Mouse (Mus musculus) embryonic facial prominence, embryonic 15.5 days (tissue): ENCODE data around the gene Ptprr. TPM values are rescaled to one million over a fixed set of nuclear protein-coding genes. Genes with fewer than 3 reads are reported as not detected.
A peak's percentile ranks its signal among the peaks of the same experiment; 100 is the strongest.

Experiments used
- ATAC-seq: fragments of 200-750 bp; cut with Nextera tagmentation; 2 replicates; pipeline ENCODE4 v1.8.0; 2017; ENCODE audit warnings: low read depth, moderate TSS enrichment; ENCODE audit not compliant: insufficient number of reproducible peaks, low FRiP score, low TSS enrichment
- H3K27ac ChIP-seq: fragments of 300-500 bp; sonication (generic); replicated peaks from 2 replicates; pipeline ENCODE4 v1.5.1; 2015; ENCODE audit warnings: mild to moderate bottlenecking, inconsistent platforms
- H3K27me3 ChIP-seq: fragments of 300-500 bp; sonication (generic); 2 replicates; pipeline ENCODE4 v1.6.1; 2015; ENCODE audit warnings: inconsistent platforms
- H3K36me3 ChIP-seq: fragments of 300-500 bp; sonication (generic); 2 replicates; pipeline ENCODE4 v1.6.1; 2015; ENCODE audit warnings: mild to moderate bottlenecking, inconsistent platforms
- H3K4me1 ChIP-seq: fragments of 300-500 bp; sonication (generic); 2 replicates; pipeline ENCODE4 v1.6.1; 2015; ENCODE audit warnings: inconsistent platforms
- H3K4me2 ChIP-seq: fragments of 300-500 bp; sonication (generic); replicated peaks from 2 replicates; pipeline ENCODE4 v1.6.1; 2015; ENCODE audit warnings: mild to moderate bottlenecking, inconsistent platforms
- H3K4me3 ChIP-seq: fragments of 300-500 bp; sonication (generic); replicated peaks from 2 replicates; pipeline ENCODE4 v1.5.1; 2015; ENCODE audit warnings: mild to moderate bottlenecking, inconsistent platforms
- H3K9ac ChIP-seq: fragments of 300-500 bp; sonication (generic); 2 replicates; pipeline ENCODE4 v1.6.1; 2015; ENCODE audit warnings: inconsistent platforms
- H3K9me3 ChIP-seq: fragments of 300-500 bp; sonication (generic); replicated peaks from 2 replicates; pipeline ENCODE4 v1.6.1; 2016; ENCODE audit warnings: inconsistent platforms
- WGBS: fragments of 180-500 bp; shearing (Covaris S2); methylation state at CpG from one replicate; pipeline ENCODE4 v1.1.7; 2015; 5-methylcytosine and 5-hydroxymethylcytosine counted together
- polyA plus RNA-seq: library from polyadenylated mRNA; unstranded; fragments of >200 nt; fragmentation: Nextera tagmentation; extraction: Ambion mirVana; gene quantifications from 2 replicates; pipeline ENCODE4 v1.2.1, GENCODE M21; 2015

The Ptprr gene
- polyA plus RNA-seq = 2.7 and 3.4 TPM in 2 replicates

- H3K4me3 ChIP-seq = peak within 1 kb of the TSS; percentile 34
- under 1% methylated on average over 19 of the region's 19 CpGs for WGBS
- H3K36me3 ChIP-seq = no peaks in the 10 kb centered on the region
- H3K4me1 ChIP-seq = peaks cover 18% of the 10 kb centered on the region
- peak within 1 kb of the TSS; percentile 57 for H3K4me2 ChIP-seq
- no peak within 1 kb of the TSS for H3K27ac ChIP-seq
- no peaks in the 10 kb centered on the region for H3K9me3 ChIP-seq
- no peak within 1 kb of the TSS for H3K9ac ChIP-seq
- ATAC-seq = peak; percentile 82
- H3K27me3 ChIP-seq = peaks cover 9% of the 10 kb centered on the region
These were observed at the start of gene Ptprr for GRCm38 (mm10) chr10:116017845-116018479. Gene Ptprr (plus strand): TSS chr10:116018213.

DNA sequence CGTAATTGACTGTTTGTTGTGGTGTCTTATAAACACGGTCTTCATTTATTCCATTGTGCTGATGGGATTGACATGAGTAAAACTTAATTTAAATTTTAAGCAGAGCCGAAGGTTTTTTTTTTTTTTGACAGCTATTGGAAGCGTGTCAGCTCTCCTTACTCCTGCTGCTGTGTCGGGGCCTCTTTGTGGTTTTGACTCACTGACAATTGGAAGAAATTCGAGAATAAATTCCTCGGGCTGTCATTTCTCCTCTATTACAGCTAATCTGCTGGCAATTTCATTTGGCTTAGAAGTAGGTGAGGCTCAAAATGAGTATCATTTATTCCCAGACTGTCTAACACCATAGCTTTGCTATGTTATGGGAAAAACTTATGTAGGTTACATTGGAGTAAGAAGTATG lies 41.7 kb upstream of the Ptprr start:
- Histone ChIP-seq H3K4me2 (no peak overlapping the region), H3K27ac (no peak overlapping the region), H3K36me3 (no peaks in the 10 kb centered on the region), H3K9me3 (no peaks in the 10 kb centered on the region), H3K4me3 (no peak overlapping the region), H3K27me3 (no peaks in the 10 kb centered on the region), H3K9ac (no peak overlapping the region), H3K4me1 (0 out of 2 replicates have a peak, but pooled peaks cover 4% of the 10 kb centered on the region)
- ATAC-seq = no peak
- WGBS = 23% methylated on average over 7 of the region's 7 CpGs

DNA sequence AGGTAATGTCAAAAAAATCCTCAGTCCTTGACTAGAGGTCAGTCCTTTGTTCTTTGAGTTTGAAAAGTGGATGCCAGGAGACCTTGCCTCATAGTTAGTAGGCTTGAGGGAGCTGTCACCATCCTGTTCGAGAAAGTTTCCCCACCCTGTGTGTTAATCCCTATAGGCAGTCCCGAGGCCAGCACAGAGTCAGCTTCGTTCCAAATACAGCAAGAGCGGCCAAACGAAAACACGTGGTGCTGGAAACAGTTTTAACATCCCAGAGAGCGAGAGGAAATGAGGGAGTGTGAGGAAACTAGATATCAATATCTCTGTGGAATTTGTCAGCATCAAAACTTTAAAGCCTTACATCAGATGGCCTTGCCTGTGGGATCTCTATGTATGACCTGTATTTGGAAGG lies 39.0 kb upstream of the Ptprr start:
- no peaks in the 10 kb centered on the region for H3K9me3 ChIP-seq
- ATAC-seq = peak; percentile 63; the same call in 1 of the 2 replicates
- H3K36me3 ChIP-seq = no peaks in the 10 kb centered on the region
- no peak overlapping the region for H3K27ac ChIP-seq
- 0 out of 2 replicates have a peak, but pooled peaks cover 4% of the 10 kb centered on the region for H3K4me1 ChIP-seq
- no peak overlapping the region for H3K4me3 ChIP-seq
- WGBS = 23% methylated on average over 7 of the region's 7 CpGs
- no peak overlapping the region for H3K9ac ChIP-seq
- H3K27me3 ChIP-seq = no peaks in the 10 kb centered on the region
- no peak overlapping the region for H3K4me2 ChIP-seq

DNA sequence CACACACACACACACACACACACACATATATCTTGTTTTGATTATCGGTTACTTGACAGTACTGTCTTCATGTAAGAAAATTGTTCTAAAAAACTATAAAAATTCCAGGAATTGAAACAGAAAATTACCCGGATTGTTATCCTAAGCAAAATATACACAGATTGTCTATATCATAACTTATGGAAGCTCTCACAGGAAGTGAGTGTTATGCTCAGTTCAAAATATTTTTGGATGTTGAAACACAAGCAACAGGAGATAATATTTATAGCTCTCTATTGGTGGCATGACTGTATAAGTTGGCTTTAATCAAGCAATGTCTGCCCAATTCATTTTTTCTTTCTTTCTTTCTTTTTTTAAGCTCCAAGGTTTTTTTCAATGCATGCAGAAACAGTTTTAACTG lies 38.0 kb upstream of the Ptprr start:
- Histone ChIP-seq H3K9ac (no peak overlapping the region), H3K27ac (no peak overlapping the region), H3K4me3 (no peak overlapping the region), H3K4me2 (no peak overlapping the region), H3K27me3 (no peaks in the 10 kb centered on the region), H3K36me3 (no peaks in the 10 kb centered on the region), H3K9me3 (no peaks in the 10 kb centered on the region), H3K4me1 (0 out of 2 replicates have a peak, but pooled peaks cover 4% of the 10 kb centered on the region)
- ATAC-seq = no peak
- 62% methylated on average over 2 of the region's 2 CpGs for WGBS

DNA sequence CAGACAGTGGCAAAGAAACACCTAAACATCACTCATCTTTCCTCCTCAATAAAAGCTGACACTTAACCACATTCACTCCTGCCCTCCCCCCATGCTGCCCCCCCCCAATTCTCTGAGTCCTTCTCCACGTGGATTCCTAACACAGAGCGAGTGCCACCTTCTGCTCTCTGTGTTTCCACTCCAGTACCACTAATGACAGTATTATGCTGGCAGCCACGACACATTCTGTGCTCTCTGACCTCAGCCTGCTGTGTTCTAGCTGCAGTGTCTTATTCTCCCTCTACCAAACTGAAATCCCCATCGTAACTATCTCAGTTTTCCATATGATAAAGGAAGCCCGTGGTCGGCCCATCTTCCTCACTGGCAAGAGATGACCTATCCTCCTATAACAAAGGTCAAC lies 33.7 kb upstream of the Ptprr start:
- H3K36me3 ChIP-seq = no peaks in the 10 kb centered on the region
- H3K27ac ChIP-seq = no peak overlapping the region
- no peak overlapping the region for H3K4me2 ChIP-seq
- no peak overlapping the region for H3K4me3 ChIP-seq
- no peaks in the 10 kb centered on the region for H3K9me3 ChIP-seq
- H3K9ac ChIP-seq = no peak overlapping the region
- no peak for ATAC-seq
- no peaks in the 10 kb centered on the region for H3K4me1 ChIP-seq
- H3K27me3 ChIP-seq = no peaks in the 10 kb centered on the region
- 68% methylated on average over 6 of the region's 6 CpGs for WGBS

DNA sequence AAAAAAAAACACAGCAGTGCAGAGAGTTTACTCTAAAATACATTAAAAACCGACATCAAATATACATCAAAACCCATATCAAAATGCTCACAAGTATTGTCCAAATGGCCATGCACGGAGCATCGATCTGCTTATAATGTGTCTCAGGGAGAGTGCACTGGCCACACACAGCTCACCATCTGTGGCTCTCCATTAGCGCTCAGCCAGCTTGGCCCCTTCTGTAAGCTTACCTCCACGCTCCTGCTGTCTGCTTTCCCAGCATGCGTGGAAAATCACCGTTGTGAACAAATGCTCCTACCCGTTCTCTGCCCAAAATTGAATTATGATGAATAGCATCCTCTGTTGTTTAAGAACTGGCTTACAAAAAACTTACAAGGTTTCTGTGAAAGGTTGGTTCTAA lies 16.2 kb upstream of the Ptprr start:
- no peak for ATAC-seq
- H3K4me2 ChIP-seq = no peak overlapping the region
- no peaks in the 10 kb centered on the region; the same call in 1 of the 2 replicates for H3K4me1 ChIP-seq

GRCm38 (mm10) chr10:116006675-116007074 lies 11.3 kb upstream of the Ptprr start:
- Histone ChIP-seq H3K4me3 (no peak overlapping the region), H3K9me3 (no peaks in the 10 kb centered on the region), H3K4me2 (no peak overlapping the region), H3K4me1 (no peaks in the 10 kb centered on the region; the same call in 1 of the 2 replicates), H3K9ac (no peak overlapping the region), H3K27ac (no peak overlapping the region), H3K36me3 (no peaks in the 10 kb centered on the region), H3K27me3 (no peaks in the 10 kb centered on the region)
- ATAC-seq = no peak
- WGBS = 23% methylated on average over 6 of the region's 6 CpGs

More for the DNA sequence above, 16.2 kb upstream of the Ptprr start:
- Histone ChIP-seq H3K4me3 (no peak overlapping the region), H3K9me3 (no peaks in the 10 kb centered on the region), H3K9ac (no peak overlapping the region), H3K27ac (no peak overlapping the region), H3K36me3 (no peaks in the 10 kb centered on the region), H3K27me3 (no peaks in the 10 kb centered on the region)
- WGBS = 65% methylated on average over 8 of the region's 8 CpGs

DNA sequence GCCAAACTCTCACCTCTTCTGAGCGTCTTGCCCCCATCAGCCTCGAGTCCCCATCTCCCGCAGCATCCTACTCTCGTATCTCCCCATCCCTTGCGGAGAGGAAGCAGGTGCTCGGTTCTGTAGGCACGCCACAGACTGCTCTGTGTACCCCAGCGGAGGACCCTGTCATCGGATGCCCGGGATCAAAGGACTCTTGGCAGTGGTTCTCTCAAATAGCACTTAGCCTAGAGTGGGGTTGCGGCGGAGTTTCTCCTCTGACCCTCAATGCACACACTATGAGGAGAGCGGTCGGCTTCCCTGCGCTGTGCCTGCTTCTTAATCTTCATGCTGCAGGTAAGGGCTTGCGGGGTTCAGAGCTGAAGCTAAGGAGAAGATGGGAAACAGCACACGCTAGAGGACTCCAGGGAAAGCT lies 473 bp downstream of the Ptprr start:
- no peak overlapping the region for H3K27ac ChIP-seq
- peak overlapping the region; percentile 34 for H3K4me3 ChIP-seq
- H3K36me3 ChIP-seq = no peaks in the 10 kb centered on the region
- H3K4me2 ChIP-seq = peak overlapping the region; percentile 57
- no peaks in the 10 kb centered on the region for H3K9me3 ChIP-seq
- peaks cover 9% of the 10 kb centered on the region for H3K27me3 ChIP-seq
- H3K9ac ChIP-seq = no peak overlapping the region
- peaks cover 18% of the 10 kb centered on the region for H3K4me1 ChIP-seq
- WGBS = under 1% methylated on average over 17 of the region's 17 CpGs
- no peak for ATAC-seq

DNA sequence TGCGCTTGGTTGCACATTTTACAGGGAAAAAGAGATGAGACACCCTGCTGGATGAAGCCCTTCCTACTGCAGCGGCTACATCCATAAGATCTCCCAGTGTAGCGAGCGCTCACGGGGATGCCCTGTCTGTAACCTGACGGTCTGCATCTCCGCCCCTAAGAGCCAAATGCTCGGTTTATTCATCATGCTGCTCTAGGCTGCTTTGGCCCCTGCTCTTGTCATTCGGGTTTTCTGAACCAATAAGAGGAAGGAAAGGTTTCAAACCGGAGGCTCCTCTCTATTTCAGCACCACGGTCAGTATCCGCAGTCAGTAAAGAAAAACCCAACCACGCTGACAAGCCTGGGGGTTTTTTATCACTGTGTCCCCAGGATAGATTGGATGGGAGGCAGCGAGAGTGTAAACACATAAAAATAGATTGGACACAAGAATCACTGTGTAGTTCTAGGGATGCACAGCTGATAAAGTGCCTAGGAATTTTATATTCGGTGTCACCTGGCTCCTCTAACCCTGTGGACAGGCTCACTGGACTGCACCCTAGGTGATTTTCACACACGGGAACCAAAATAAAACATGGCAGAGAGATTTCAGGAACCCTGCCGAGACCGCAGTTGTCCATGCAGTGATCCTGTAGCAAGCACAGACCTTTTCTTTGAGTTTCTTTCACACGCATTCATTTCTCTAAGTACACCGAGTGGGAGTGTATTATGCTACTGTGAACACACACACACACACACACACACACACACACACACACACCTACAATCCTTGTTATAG lies 1.3 kb downstream of the Ptprr start:
- no peak for ATAC-seq
- H3K4me3 ChIP-seq = peak overlapping the region; percentile 34
- WGBS = 12% methylated on average over 20 of the region's 20 CpGs
- H3K9ac ChIP-seq = no peak overlapping the region
- H3K27ac ChIP-seq = no peak overlapping the region
- peaks cover 18% of the 10 kb centered on the region for H3K4me1 ChIP-seq
- peak overlapping the region; percentile 57 for H3K4me2 ChIP-seq
- H3K9me3 ChIP-seq = no peaks in the 10 kb centered on the region
- peaks cover 9% of the 10 kb centered on the region for H3K27me3 ChIP-seq
- no peaks in the 10 kb centered on the region for H3K36me3 ChIP-seq

GRCm38 (mm10) chr10:116021081-116021480 lies 3.1 kb downstream of the Ptprr start:
- peaks cover 18% of the 10 kb centered on the region for H3K4me1 ChIP-seq
- no peak for ATAC-seq
- no peak overlapping the region for H3K9ac ChIP-seq
- H3K4me2 ChIP-seq = no peak overlapping the region
- H3K36me3 ChIP-seq = no peaks in the 10 kb centered on the region
- no peak overlapping the region for H3K27ac ChIP-seq
- H3K9me3 ChIP-seq = no peaks in the 10 kb centered on the region
- H3K4me3 ChIP-seq = no peak overlapping the region
- H3K27me3 ChIP-seq = peaks cover 9% of the 10 kb centered on the region
- WGBS = 34% methylated on average over 3 of the region's 3 CpGs

- no peak for ATAC-seq
- no peak overlapping the region for H3K27ac ChIP-seq
- H3K27me3 ChIP-seq = no peaks in the 10 kb centered on the region
- no peaks in the 10 kb centered on the region for H3K9me3 ChIP-seq
- H3K4me1 ChIP-seq = no peaks in the 10 kb centered on the region
- H3K4me3 ChIP-seq = no peak overlapping the region
- no peak overlapping the region for H3K9ac ChIP-seq
- no peaks in the 10 kb centered on the region for H3K36me3 ChIP-seq
- no peak overlapping the region for H3K4me2 ChIP-seq
- WGBS = 69% methylated on average over 1 of the region's 1 CpGs
These were observed 20.1 kb downstream of the Ptprr start for GRCm38 (mm10) chr10:116038150-116038549.
